Mouse (Mus musculus): ENCODE data around the gene Tmc8. TPM values are rescaled to one million over a fixed set of nuclear protein-coding genes. Genes with fewer than 3 reads are reported as not detected.

The Tmc8 gene
- polyA plus RNA-seq, 1 experiment from 2014 or later, result 0.78 TPM

- Histone ChIP-seq H3K36me3 (peaks cover 59% of the 10 kb centered on the region), H3K27me3 (ENCODE audit: low read depth, poor library complexity, severe bottlenecking) (no peaks in the 10 kb centered on the region), H3K9me3 (replicated peaks) (no peaks in the 10 kb centered on the region), H3K4me1 (peaks cover 52% of the 10 kb centered on the region), H3K4me3 (no peak overlapping the region), H3K27ac (replicated peaks) (no peak overlapping the region)
- WGBS, result 94% methylated on average over 6 of the region's 6 CpGs
- no peak for DNase-seq (ENCODE audit: low spot score)
Observed at GRCm38 (mm10) chr11:117823411-117823810, 41.5 kb downstream of the Tmc8 start.

GRCm38 (mm10) chr11:117824060-117824969 is 42.4 kb downstream of the Tmc8 start:
- H3K27ac ChIP-seq (replicated peaks), result peak overlapping the region; percentile 97
- H3K9me3 ChIP-seq (replicated peaks), result no peaks in the 10 kb centered on the region
- peaks cover 50% of the 10 kb centered on the region for H3K36me3 ChIP-seq
- H3K4me1 ChIP-seq, result peaks cover 57% of the 10 kb centered on the region
- H3K4me3 ChIP-seq, result peak overlapping the region; percentile 81
- 32% methylated on average over 23 of the region's 23 CpGs for WGBS
- DNase-seq (ENCODE audit: low spot score), result peak; percentile 83
- no peaks in the 10 kb centered on the region for H3K27me3 ChIP-seq (ENCODE audit: low read depth, poor library complexity, severe bottlenecking)

GRCm38 (mm10) chr11:117825333-117826101 is 43.6 kb downstream of the Tmc8 start, which contains the start of the genes Afmid and Tk1:
TSS of gene Afmid (plus strand) at chr11:117825924.
TSS of gene Tk1 (minus strand) at chr11:117826092.
- Histone ChIP-seq H3K4me1 (peaks cover 54% of the 10 kb centered on the region), H3K4me3 (peak within 1 kb of the TSS; percentile 81), H3K36me3 (peaks cover 38% of the 10 kb centered on the region), H3K27me3 (ENCODE audit: low read depth, poor library complexity, severe bottlenecking) (no peaks in the 10 kb centered on the region), H3K27ac (replicated peaks) (peak within 1 kb of the TSS; percentile 97), H3K9me3 (replicated peaks) (no peaks in the 10 kb centered on the region)
- under 1% methylated on average over 34 of the region's 34 CpGs for WGBS
- peak; percentile 84 for DNase-seq (ENCODE audit: low spot score)

GRCm38 (mm10) chr11:117826164-117826563 is 44.3 kb downstream of the Tmc8 start:
- H3K27me3 ChIP-seq (ENCODE audit: low read depth, poor library complexity, severe bottlenecking), result no peaks in the 10 kb centered on the region
- peaks cover 54% of the 10 kb centered on the region for H3K4me1 ChIP-seq
- no peak for DNase-seq (ENCODE audit: low spot score)
- H3K4me3 ChIP-seq, result peak overlapping the region; percentile 81
- WGBS, result 15% methylated on average over 5 of the region's 5 CpGs
- H3K9me3 ChIP-seq (replicated peaks), result no peaks in the 10 kb centered on the region
- peaks cover 31% of the 10 kb centered on the region for H3K36me3 ChIP-seq
- peak overlapping the region; percentile 97 for H3K27ac ChIP-seq (replicated peaks)

- H3K9me3 ChIP-seq (replicated peaks), result no peaks in the 10 kb centered on the region
- no peak for DNase-seq (ENCODE audit: low spot score)
- H3K4me3 ChIP-seq, result peak overlapping the region; percentile 81; the same call in 1 of the 2 replicates
- H3K27ac ChIP-seq (replicated peaks), result peak overlapping the region; percentile 97
- H3K27me3 ChIP-seq (ENCODE audit: low read depth, poor library complexity, severe bottlenecking), result no peaks in the 10 kb centered on the region
- H3K4me1 ChIP-seq, result peaks cover 59% of the 10 kb centered on the region
- H3K36me3 ChIP-seq, result peaks cover 24% of the 10 kb centered on the region
- WGBS, result 81% methylated on average over 8 of the region's 8 CpGs
Observed at GRCm38 (mm10) chr11:117826916-117827315, 45.0 kb downstream of the Tmc8 start.

GRCm38 (mm10) chr11:117827386-117827785 is 45.5 kb downstream of the Tmc8 start:
- Histone ChIP-seq H3K4me3 (no peak overlapping the region), H3K27me3 (ENCODE audit: low read depth, poor library complexity, severe bottlenecking) (no peaks in the 10 kb centered on the region), H3K9me3 (replicated peaks) (no peaks in the 10 kb centered on the region), H3K27ac (replicated peaks) (0 out of 2 replicates have a peak overlapping the region, but pooled peaks have one; percentile 13), H3K36me3 (peaks cover 19% of the 10 kb centered on the region), H3K4me1 (peaks cover 64% of the 10 kb centered on the region)
- 76% methylated on average over 3 of the region's 3 CpGs for WGBS
- no peak for DNase-seq (ENCODE audit: low spot score)

- 90% methylated on average over 18 of the region's 18 CpGs for WGBS
- Histone ChIP-seq H3K36me3 (peaks cover 10% of the 10 kb centered on the region), H3K9me3 (replicated peaks) (no peaks in the 10 kb centered on the region), H3K4me3 (no peak overlapping the region), H3K27me3 (ENCODE audit: low read depth, poor library complexity, severe bottlenecking) (no peaks in the 10 kb centered on the region), H3K27ac (replicated peaks) (0 out of 2 replicates have a peak overlapping the region, but pooled peaks have one; percentile 35), H3K4me1 (peaks cover 66% of the 10 kb centered on the region)
- no peak for DNase-seq (ENCODE audit: low spot score)
Observed at GRCm38 (mm10) chr11:117828149-117828887, 46.4 kb downstream of the Tmc8 start.

GRCm38 (mm10) chr11:117828888-117829604 is 47.2 kb downstream of the Tmc8 start:
- peaks cover 60% of the 10 kb centered on the region for H3K4me1 ChIP-seq
- H3K27me3 ChIP-seq (ENCODE audit: low read depth, poor library complexity, severe bottlenecking), result no peaks in the 10 kb centered on the region
- H3K36me3 ChIP-seq, result peaks cover 2% of the 10 kb centered on the region
- DNase-seq (ENCODE audit: low spot score), result no peak
- 59% methylated on average over 9 of the region's 9 CpGs for WGBS
- no peaks in the 10 kb centered on the region for H3K9me3 ChIP-seq (replicated peaks)
- peak overlapping the region; percentile 35; the same call in 1 of the 2 replicates for H3K27ac ChIP-seq (replicated peaks)
- no peak overlapping the region for H3K4me3 ChIP-seq

GRCm38 (mm10) chr11:117829671-117830215 is 47.9 kb downstream of the Tmc8 start:
- DNase-seq (ENCODE audit: low spot score), result no peak
- no peaks in the 10 kb centered on the region for H3K27me3 ChIP-seq (ENCODE audit: low read depth, poor library complexity, severe bottlenecking)
- 85% methylated on average over 2 of the region's 2 CpGs for WGBS
- no peaks in the 10 kb centered on the region for H3K36me3 ChIP-seq
- H3K27ac ChIP-seq (replicated peaks), result no peak overlapping the region
- no peaks in the 10 kb centered on the region for H3K9me3 ChIP-seq (replicated peaks)
- H3K4me1 ChIP-seq, result peaks cover 53% of the 10 kb centered on the region
- no peak overlapping the region for H3K4me3 ChIP-seq

- DNase-seq (ENCODE audit: low spot score), result no peak
- no peak overlapping the region for H3K27ac ChIP-seq (replicated peaks)
- H3K4me3 ChIP-seq, result no peak overlapping the region
- no peaks in the 10 kb centered on the region for H3K9me3 ChIP-seq (replicated peaks)
- H3K27me3 ChIP-seq (ENCODE audit: low read depth, poor library complexity, severe bottlenecking), result no peaks in the 10 kb centered on the region
- 87% methylated on average over 9 of the region's 9 CpGs for WGBS
- no peaks in the 10 kb centered on the region for H3K36me3 ChIP-seq
- peaks cover 47% of the 10 kb centered on the region for H3K4me1 ChIP-seq
Observed at GRCm38 (mm10) chr11:117830401-117830800, 48.5 kb downstream of the Tmc8 start.

- no peaks in the 10 kb centered on the region for H3K9me3 ChIP-seq (replicated peaks)
- no peaks in the 10 kb centered on the region for H3K36me3 ChIP-seq
- peak overlapping the region; percentile 72 for H3K27ac ChIP-seq (replicated peaks)
- peaks cover 32% of the 10 kb centered on the region for H3K4me1 ChIP-seq
- H3K4me3 ChIP-seq, result peak overlapping the region; percentile 54
- no peaks in the 10 kb centered on the region for H3K27me3 ChIP-seq (ENCODE audit: low read depth, poor library complexity, severe bottlenecking)
- 16% methylated on average over 28 of the region's 28 CpGs for WGBS
- peak; percentile 86 for DNase-seq (ENCODE audit: low spot score)
Observed at GRCm38 (mm10) chr11:117832086-117832969, 50.5 kb downstream of the Tmc8 start.

Data from midbrain, embryonic 10.5 days (tissue).